Mouse (Mus musculus) G1E (cell line): ENCODE measurements around the gene Cep112. TPM values are rescaled to one million over a fixed set of nuclear protein-coding genes. Genes with fewer than 3 reads are reported as not detected.

ENCODE experiments used
- ATAC-seq: 2 replicates; pipeline ENCODE4 v1.8.0; 2016; ENCODE audit warnings: mild to moderate bottlenecking; ENCODE audit not compliant: insufficient number of reproducible peaks, poor library complexity, low FRiP score, severe bottlenecking; ENCODE audit errors: extremely low read depth
- DNase-seq: peaks from one replicate; pipeline ENCODE4 v3.0.0; 2012; ENCODE audit warnings: low spot score
- H3K27me3 ChIP-seq: 2 replicates; pipeline ENCODE4 v1.6.1; 2012; ENCODE audit warnings: mild to moderate bottlenecking, low read length, inconsistent platforms; ENCODE audit not compliant: insufficient read depth
- H3K36me3 ChIP-seq: replicated peaks from 2 replicates; pipeline ENCODE3; 2012; ENCODE audit warnings: mild to moderate bottlenecking, inconsistent platforms
- H3K4me1 ChIP-seq: 2 replicates; pipeline ENCODE4 v1.6.1; 2012; ENCODE audit warnings: low read depth, low read length, inconsistent platforms, mixed read lengths; ENCODE audit not compliant: insufficient read depth
- H3K4me3 ChIP-seq: 2 replicates; pipeline ENCODE4 v1.5.1; 2012; ENCODE audit warnings: low read depth, mild to moderate bottlenecking, inconsistent platforms, low read length, moderate library complexity, mixed read lengths
- H3K9me3 ChIP-seq: replicated peaks from 2 replicates; pipeline ENCODE4 v1.6.1; 2012; ENCODE audit warnings: inconsistent platforms
- CTCF ChIP-seq: IDR thresholded peaks from 2 replicates; pipeline ENCODE4 v1.5.1; 2012; ENCODE audit warnings: low read depth, low read length, inconsistent platforms, mixed read lengths
- GATA1 ChIP-seq: IDR thresholded peaks from 2 replicates; pipeline ENCODE4 v1.6.1; 2012; ENCODE audit warnings: borderline replicate concordance, low read length, inconsistent platforms, mixed read lengths
- GATA2 ChIP-seq: IDR thresholded peaks from 2 replicates; pipeline ENCODE4 v1.6.1; 2012; ENCODE audit warnings: low read depth, low read length, inconsistent platforms, borderline replicate concordance
- POLR2AphosphoS5 ChIP-seq: IDR thresholded peaks from 2 replicates; pipeline ENCODE4 v1.6.1; 2012; ENCODE audit warnings: low read depth, low read length, inconsistent platforms; ENCODE audit not compliant: insufficient replicate concordance
- TAL1 ChIP-seq: conservative IDR thresholded peaks from 2 replicates; pipeline ENCODE4 v1.6.1; 2012; ENCODE audit warnings: low read depth, low read length, inconsistent platforms, mixed read lengths
- polyA plus RNA-seq: library from polyadenylated mRNA; stranded (reverse); fragments of >175 nt; gene quantifications from 2 replicates; pipeline ENCODE4 v1.2.3, GENCODE M21; 2012
- total RNA-seq, 2 experiments: library from RNA; stranded (forward) in 1 of 2; stranded (reverse) in 1 of 2; fragments of 200-1000 nt in 1 of 2; fragments of >200 nt in 1 of 2; fragmentation: Nextera tagmentation in 1 of 2; gene quantifications; 2 replicates each; pipeline ENCODE4 v1.2.3; 2014 to 2017

Gene Cep112
- total and polyA plus RNA-seq, 3 experiments = 0.22 TPM; not detected in 2

GRCm38 (mm10) chr11:108798398-108798797, 373.4 kb downstream of the Cep112 start:
- H3K36me3 ChIP-seq = no peaks in the 10 kb centered on the region
- no peaks in the 10 kb centered on the region for H3K27me3 ChIP-seq
- TF ChIP-seq GATA2 = no peak
- DNase-seq (no peak), ATAC-seq (no peak)
- peaks cover 14% of the 10 kb centered on the region for H3K9me3 ChIP-seq
- H3K4me1 ChIP-seq = no peaks in the 10 kb centered on the region
- no peak overlapping the region for H3K4me3 ChIP-seq

GRCm38 (mm10) chr11:108799695-108800094, 374.7 kb downstream of the Cep112 start:
- ATAC-seq (no peak), DNase-seq (no peak)
- Histone ChIP-seq H3K36me3 (no peaks in the 10 kb centered on the region), H3K4me3 (no peak overlapping the region), H3K9me3 (peaks cover 20% of the 10 kb centered on the region), H3K27me3 (no peaks in the 10 kb centered on the region), H3K4me1 (no peaks in the 10 kb centered on the region)
- TF ChIP-seq CTCF = no peak
- no peak for TF ChIP-seq GATA1
- no peak for TF ChIP-seq POLR2AphosphoS5
- no peak for TF ChIP-seq GATA2
- TF ChIP-seq TAL1 = no peak

- H3K36me3 ChIP-seq = no peaks in the 10 kb centered on the region
- no peak for ATAC-seq
- no peaks in the 10 kb centered on the region for H3K4me1 ChIP-seq
Observed at GRCm38 (mm10) chr11:108804030-108804429, 379.0 kb downstream of the Cep112 start.

GRCm38 (mm10) chr11:108805947-108806346, 381.0 kb downstream of the Cep112 start:
- Histone ChIP-seq H3K27me3 (no peaks in the 10 kb centered on the region), H3K9me3 (peaks cover 40% of the 10 kb centered on the region), H3K36me3 (no peaks in the 10 kb centered on the region), H3K4me1 (no peaks in the 10 kb centered on the region), H3K4me3 (no peak overlapping the region)
- no peak for TF ChIP-seq POLR2AphosphoS5
- no peak for TF ChIP-seq TAL1
- TF ChIP-seq CTCF = no peak
- no peak for TF ChIP-seq GATA2
- no peak for DNase-seq
- ATAC-seq = no peak

More at GRCm38 (mm10) chr11:108804030-108804429, 379.0 kb downstream of the Cep112 start:
- H3K4me3 ChIP-seq = no peak overlapping the region
- TF ChIP-seq GATA2 (no peak), CTCF (no peak), TAL1 (no peak), GATA1 (no peak), POLR2AphosphoS5 (no peak)
- DNase-seq = no peak
- peaks cover 28% of the 10 kb centered on the region for H3K9me3 ChIP-seq
- H3K27me3 ChIP-seq = no peaks in the 10 kb centered on the region

GRCm38 (mm10) chr11:108809626-108810025, 384.6 kb downstream of the Cep112 start:
- Histone ChIP-seq H3K36me3 (no peaks in the 10 kb centered on the region), H3K4me3 (no peak overlapping the region), H3K4me1 (no peaks in the 10 kb centered on the region), H3K9me3 (peaks cover 35% of the 10 kb centered on the region), H3K27me3 (no peaks in the 10 kb centered on the region)
- TF ChIP-seq CTCF (no peak), TAL1 (no peak), POLR2AphosphoS5 (no peak), GATA2 (no peak), GATA1 (no peak)
- no peak for DNase-seq
- no peak for ATAC-seq

- DNase-seq (no peak), ATAC-seq (no peak)
- H3K4me1 ChIP-seq = no peaks in the 10 kb centered on the region
- peaks cover 27% of the 10 kb centered on the region for H3K9me3 ChIP-seq
- no peaks in the 10 kb centered on the region for H3K36me3 ChIP-seq
- no peak overlapping the region for H3K4me3 ChIP-seq
- H3K27me3 ChIP-seq = no peaks in the 10 kb centered on the region
- TF ChIP-seq GATA1 (no peak), GATA2 (no peak), POLR2AphosphoS5 (no peak), TAL1 (no peak), CTCF (no peak)
Observed at GRCm38 (mm10) chr11:108821771-108822170, 396.8 kb downstream of the Cep112 start.

- H3K36me3 ChIP-seq = no peaks in the 10 kb centered on the region
- H3K4me3 ChIP-seq = no peak overlapping the region
- no peak for ATAC-seq
- no peak for DNase-seq
- H3K4me1 ChIP-seq = no peaks in the 10 kb centered on the region
- no peaks in the 10 kb centered on the region for H3K27me3 ChIP-seq
- TF ChIP-seq GATA2 (no peak), POLR2AphosphoS5 (no peak), CTCF (no peak), TAL1 (no peak), GATA1 (no peak)
- H3K9me3 ChIP-seq = peaks cover 27% of the 10 kb centered on the region
Observed at GRCm38 (mm10) chr11:108822257-108822656, 397.3 kb downstream of the Cep112 start.
